Comparison of ENCODE assay signal across 9 mouse cellular contexts in the genomic region with DNA sequence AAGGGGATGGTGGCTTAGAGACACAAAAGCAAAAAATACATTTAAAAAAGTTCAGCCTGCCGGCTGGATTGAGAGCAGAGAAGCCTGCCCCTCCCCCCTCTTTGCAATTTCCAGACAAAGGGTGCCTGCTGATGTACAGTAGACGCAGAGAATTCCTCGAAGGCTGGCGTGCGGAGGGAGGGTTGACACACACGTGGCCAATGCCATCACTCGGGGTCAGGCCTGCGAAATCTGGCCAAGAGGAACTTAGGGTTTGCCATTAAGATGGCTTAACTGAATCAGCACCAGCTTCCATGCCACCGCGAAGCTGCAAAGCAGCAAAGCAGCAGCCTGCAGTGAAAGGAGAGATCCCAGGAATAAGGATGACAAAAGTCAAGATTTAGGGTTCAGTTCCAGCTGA. TPM values are rescaled to one million over a fixed set of nuclear protein-coding genes. Genes with fewer than 3 reads are reported as not detected.
A peak's percentile ranks its signal among the peaks of the same experiment; 100 is the strongest.
DNase-seq lines count a peak whose midpoint lies in the region; ATAC-seq and TF ChIP-seq lines count a peak whose summit lies in the region.
"Had no signal": no experiment of that assay in that cellular context is flagged by ENCODE, and none has a peak within 500 bp of the region (broad histone marks: within the 10 kb centered on the region; RNA-seq: fewer than 3 reads in every experiment).

No protein-coding gene starts in this region.

- WGBS in cerebellum, adult 2 months = 46% methylated on average over 10 of the region's 10 CpGs
- WGBS in embryonic facial prominence, embryonic 14.5 days = 3% methylated on average over 10 of the region's 10 CpGs
- WGBS in hindbrain, embryonic 14.5 days = 1% methylated on average over 10 of the region's 10 CpGs
- 8% methylated on average over 10 of the region's 10 CpGs for WGBS in lung, adult 2 months
- under 1% methylated on average over 10 of the region's 10 CpGs for WGBS in neural tube, embryonic 14.5 days

- no peaks in the 10 kb centered on the region for H3K27me3 ChIP-seq in cerebellum, adult 2 months (ENCODE audit: control insufficient read depth, insufficient read depth, low read length)
- no peaks in the 10 kb centered on the region for H3K27me3 ChIP-seq in embryonic facial prominence, embryonic 14.5 days (replicated peaks; ENCODE audit: control insufficient read depth, insufficient read depth, low read length)
- H3K27me3 ChIP-seq in hindbrain, embryonic 14.5 days (ENCODE audit: control insufficient read depth, insufficient read depth, low read length) = no peaks in the 10 kb centered on the region
- H3K27me3 ChIP-seq in neural tube, embryonic 14.5 days (ENCODE audit: control insufficient read depth, insufficient read depth, low read length) = peaks cover 2% of the 10 kb centered on the region; the same call in 1 of the 2 replicates
- H3K27me3 ChIP-seq: CH12.LX had no signal

- no peak overlapping the region for H3K27ac ChIP-seq in cerebellum, adult 2 months (ENCODE audit: insufficient read depth, low read length)
- peak overlapping the region; percentile 77 for H3K27ac ChIP-seq in embryonic facial prominence, embryonic 14.5 days (replicated peaks; ENCODE audit: low read depth, low read length)
- peak overlapping the region; percentile 99 for H3K27ac ChIP-seq in hindbrain, embryonic 14.5 days
- peak overlapping the region; percentile 81 for H3K27ac ChIP-seq in neural tube, embryonic 14.5 days (ENCODE audit: low read depth, low read length)

- peak in 1 of 2 experiments; percentile 20 for DNase-seq in cerebellum, adult 2 months
- no peak for DNase-seq in cerebellum, adult 11-12 months
- peak; percentile 24 for DNase-seq in 3T3-L1 (ENCODE audit: low read depth, low spot score)
- DNase-seq in embryonic facial prominence, embryonic 14.5 days (ENCODE audit: low spot score) = peak; percentile 81
- peak; percentile 70 for DNase-seq in hindbrain, embryonic 14.5 days (ENCODE audit: low spot score)
- peak; percentile 49 for DNase-seq in lung, adult 2 months
- DNase-seq in spleen, adult 18-20 months = no peak

- H3K36me3 ChIP-seq in embryonic facial prominence, embryonic 14.5 days (ENCODE audit: control insufficient read depth, insufficient read depth, low read length) = peaks cover 5% of the 10 kb centered on the region; the same call in 1 of the 2 replicates
- peaks cover 14% of the 10 kb centered on the region for H3K36me3 ChIP-seq in hindbrain, embryonic 14.5 days (replicated peaks; ENCODE audit: control insufficient read depth, insufficient read depth)
- H3K36me3 ChIP-seq in neural tube, embryonic 14.5 days (ENCODE audit: control insufficient read depth, insufficient read depth, low read length) = no peaks in the 10 kb centered on the region

- TF ChIP-seq CTCF in cerebellum, adult 2 months (IDR thresholded peaks at IDR 0.05; ENCODE audit: borderline replicate concordance, insufficient read depth, low read depth, low read length) = no peak
- TF ChIP-seq CTCF in lung, adult 2 months (IDR thresholded peaks at IDR 0.05; ENCODE audit: insufficient read depth, low read length) = no peak

- H3K4me2 ChIP-seq in embryonic facial prominence, embryonic 14.5 days (ENCODE audit: low read depth, low read length) = peak overlapping the region; percentile 68
- H3K4me2 ChIP-seq in hindbrain, embryonic 14.5 days (replicated peaks) = peak overlapping the region; percentile 90
- peak overlapping the region; percentile 52 for H3K4me2 ChIP-seq in neural tube, embryonic 14.5 days (ENCODE audit: low read depth, low read length)

- no peaks in the 10 kb centered on the region for H3K4me1 ChIP-seq in cerebellum, adult 2 months (ENCODE audit: control insufficient read depth, insufficient read depth, low read length)
- H3K4me1 ChIP-seq in embryonic facial prominence, embryonic 14.5 days (ENCODE audit: control insufficient read depth, insufficient read depth, low read length) = peaks cover 9% of the 10 kb centered on the region
- H3K4me1 ChIP-seq in hindbrain, embryonic 14.5 days (replicated peaks; ENCODE audit: control insufficient read depth, insufficient read depth, low read length) = peaks cover 24% of the 10 kb centered on the region
- peaks cover 7% of the 10 kb centered on the region for H3K4me1 ChIP-seq in lung, adult 2 months (ENCODE audit: control insufficient read depth, insufficient read depth, low read length)
- peaks cover 10% of the 10 kb centered on the region; the same call in 1 of the 2 replicates for H3K4me1 ChIP-seq in neural tube, embryonic 14.5 days (ENCODE audit: control insufficient read depth, insufficient read depth, low read length)

- H3K9me3 ChIP-seq in embryonic facial prominence, embryonic 14.5 days (ENCODE audit: control insufficient read depth, low read length) = no peaks in the 10 kb centered on the region; the same call in 1 of the 2 replicates
- H3K9me3 ChIP-seq in hindbrain, embryonic 14.5 days (ENCODE audit: control insufficient read depth, low read length) = no peaks in the 10 kb centered on the region
- no peaks in the 10 kb centered on the region for H3K9me3 ChIP-seq in neural tube, embryonic 14.5 days (ENCODE audit: control insufficient read depth, low read length)

- peak overlapping the region; percentile 74 for H3K9ac ChIP-seq in embryonic facial prominence, embryonic 14.5 days (ENCODE audit: low read depth, low read length)
- H3K9ac ChIP-seq in hindbrain, embryonic 14.5 days = peak overlapping the region; percentile 82
- H3K9ac ChIP-seq in neural tube, embryonic 14.5 days (replicated peaks; ENCODE audit: low read depth, low read length) = peak overlapping the region; percentile 55

- H3K4me3 ChIP-seq in cerebellum, adult 2 months (replicated peaks; ENCODE audit: insufficient read depth, low read depth, low read length) = peak overlapping the region; percentile 29
- peak overlapping the region; percentile 99 for H3K4me3 ChIP-seq in embryonic facial prominence, embryonic 14.5 days (ENCODE audit: low read depth, low read length)
- H3K4me3 ChIP-seq in hindbrain, embryonic 14.5 days (replicated peaks; ENCODE audit: low read length) = peak overlapping the region; percentile 99
- no peak overlapping the region for H3K4me3 ChIP-seq in lung, adult 2 months (replicated peaks; ENCODE audit: extremely low read depth, low read depth, low read length)
- peak overlapping the region; percentile 91 for H3K4me3 ChIP-seq in neural tube, embryonic 14.5 days (ENCODE audit: low read depth, low read length)

- no peak for TF ChIP-seq POLR2A in cerebellum, adult 2 months (IDR thresholded peaks at IDR 0.05; ENCODE audit: borderline replicate concordance, insufficient read depth, low read length)
- no peak for TF ChIP-seq POLR2A in lung, adult 2 months (IDR thresholded peaks at IDR 0.05; ENCODE audit: borderline replicate concordance, extremely low read depth, low read depth, low read length)

- no peak for ATAC-seq in embryonic facial prominence, embryonic 14.5 days (ENCODE audit: low read depth)
- ATAC-seq in hindbrain, embryonic 14.5 days (ENCODE audit: low FRiP score) = no peak
- ATAC-seq in neural tube, embryonic 14.5 days (ENCODE audit: low read depth) = no peak

RNA-seq across cellular contexts. Expression of gene Sox4, which starts 5.0 kb away (rescaled TPM):
- 4.2 and 4.7 TPM in 2 replicates for polyA plus RNA-seq in cerebellum, adult 2 months (2012; rRNA removed)
- polyA plus RNA-seq in embryonic facial prominence, embryonic 14.5 days (2014; fragmentation: Nextera tagmentation; extraction: Ambion mirVana) = 62.7 and 67.5 TPM in 2 replicates
- 182 and 195 TPM in 2 replicates for polyA plus RNA-seq in hindbrain, embryonic 14.5 days (2014; fragmentation: Nextera tagmentation; extraction: Ambion mirVana)
- polyA plus RNA-seq in lung, adult 2 months (2012; rRNA removed) = 33.6 and 33.8 TPM in 2 replicates
- 157 and 188 TPM in 2 replicates for polyA plus RNA-seq in neural tube, embryonic 14.5 days (2014; fragmentation: Nextera tagmentation; extraction: Ambion mirVana)

Comparison
In these comparisons a context has a peak if more than half of its experiments do, and no peak if none do; other contexts are left out.
1. DNase-seq: peak in 3T3-L1 (single experiment), embryonic facial prominence, embryonic 14.5 days (single experiment), hindbrain, embryonic 14.5 days (single experiment) and lung, adult 2 months (single experiment); none in cerebellum, adult 11-12 months (single experiment) and spleen, adult 18-20 months (0 of 2).
2. Peak in every context shown above with its lines, with median percentiles within 50 percentile points of each other: H3K4me2 ChIP-seq and H3K9ac ChIP-seq.